Mouse (Mus musculus) lung, adult 18-20 months (tissue): ENCODE data around the gene Siglecf.

Experiments used
- DNase-seq, 2 experiments: peaks; one replicate each; pipeline ENCODE4 v3.0.0; 2022; ENCODE audit warnings: mixed read lengths in 2 of 2

Siglecf gene

DNA sequence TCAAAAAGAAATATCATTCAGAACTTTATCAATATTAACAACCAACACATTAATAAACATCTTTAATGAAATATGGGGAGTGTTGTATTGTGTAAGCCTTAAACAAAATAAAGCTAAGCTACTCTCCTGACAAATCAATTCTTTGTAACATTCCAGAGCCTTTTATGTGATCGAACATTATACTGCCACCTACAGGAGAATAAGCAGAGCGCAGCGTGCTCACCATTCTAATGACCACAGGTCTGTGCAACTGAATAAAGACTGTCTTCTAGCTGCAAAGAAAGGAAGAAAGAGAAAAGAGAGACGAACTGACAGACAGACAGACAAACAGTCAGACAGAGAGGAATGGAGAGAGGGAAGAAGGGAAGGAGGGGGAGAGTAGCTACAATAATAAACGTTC, 27.1 kb downstream of the Siglecf start:
- peak in 1 of 2 experiments; percentile 24 for DNase-seq

DNA sequence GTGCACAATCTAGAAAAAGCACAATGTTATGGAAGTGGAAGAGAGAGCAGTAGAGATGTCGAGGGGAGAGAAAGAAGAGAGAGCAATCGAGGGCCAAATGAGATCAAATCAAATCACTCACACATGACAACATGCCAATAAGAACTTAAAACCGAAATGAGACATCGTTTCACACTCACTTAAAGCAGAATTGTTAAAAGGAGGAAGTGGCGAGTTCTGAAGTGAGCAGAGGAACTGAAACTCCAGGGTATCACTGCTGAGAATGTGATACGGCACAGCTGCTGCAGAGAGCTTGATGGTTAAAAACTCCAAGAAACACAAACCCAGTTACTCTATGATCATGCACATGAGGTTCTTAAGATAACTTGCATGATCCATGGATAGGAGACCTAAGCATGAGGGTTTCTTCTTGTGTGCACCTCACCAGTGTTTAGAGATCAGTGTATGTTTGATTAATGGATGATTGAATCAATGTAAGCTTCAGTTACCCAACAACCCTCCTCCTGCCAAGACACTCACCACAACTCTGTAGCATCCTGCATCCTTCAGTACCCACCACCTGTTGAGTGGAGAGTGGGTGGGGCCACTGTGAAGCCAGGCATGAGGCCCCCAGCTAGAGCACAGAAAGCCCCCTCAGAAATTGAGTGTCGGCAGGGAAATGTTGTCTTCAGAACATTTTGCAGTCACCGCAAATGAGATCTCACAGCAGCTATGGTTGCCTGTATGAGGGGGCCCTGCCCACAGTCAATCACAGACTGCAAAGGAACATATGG, 41.4 kb downstream of the Siglecf start:
- peak in 1 of 2 experiments; percentile 13 for DNase-seq

DNA sequence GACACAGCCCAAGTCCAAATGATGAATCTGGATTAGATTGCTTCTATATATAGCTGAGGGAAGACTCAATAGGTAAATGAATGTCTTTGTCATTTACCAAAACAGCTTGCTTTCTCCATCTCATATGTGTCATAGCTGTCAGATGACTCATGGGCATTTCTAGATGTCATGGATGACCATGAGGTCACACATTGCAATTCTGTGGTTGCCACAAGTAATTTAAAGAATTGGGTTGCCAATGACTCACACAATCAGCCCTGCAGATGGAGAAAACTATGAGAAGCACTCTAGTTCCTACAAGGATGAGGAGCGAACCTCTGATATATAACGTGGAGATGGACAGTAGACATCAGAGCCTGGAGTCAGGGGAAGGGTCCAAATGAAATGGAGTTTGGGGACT, 48.4 kb downstream of the Siglecf start:
- no peak for DNase-seq

DNA sequence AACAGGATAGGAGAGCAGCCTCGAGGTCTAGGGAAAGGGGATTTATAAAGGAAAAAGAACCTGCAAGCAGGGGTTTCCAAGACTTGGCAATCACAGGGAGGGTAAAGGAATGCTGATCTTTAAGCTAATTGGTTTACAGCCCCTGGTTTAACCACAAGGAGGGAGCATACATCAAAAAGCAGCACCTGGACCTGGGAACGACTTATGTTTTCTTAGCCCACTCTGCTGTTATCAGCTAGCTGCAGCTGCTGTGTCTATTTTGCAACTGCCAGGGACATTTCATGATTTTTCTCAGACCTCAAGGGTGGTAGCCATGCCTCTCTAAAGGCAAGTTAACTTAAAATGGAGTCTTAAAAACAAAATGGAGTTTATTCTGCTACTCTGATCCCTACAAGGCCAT, 51.6 kb downstream of the Siglecf start:
- no peak for DNase-seq

DNA sequence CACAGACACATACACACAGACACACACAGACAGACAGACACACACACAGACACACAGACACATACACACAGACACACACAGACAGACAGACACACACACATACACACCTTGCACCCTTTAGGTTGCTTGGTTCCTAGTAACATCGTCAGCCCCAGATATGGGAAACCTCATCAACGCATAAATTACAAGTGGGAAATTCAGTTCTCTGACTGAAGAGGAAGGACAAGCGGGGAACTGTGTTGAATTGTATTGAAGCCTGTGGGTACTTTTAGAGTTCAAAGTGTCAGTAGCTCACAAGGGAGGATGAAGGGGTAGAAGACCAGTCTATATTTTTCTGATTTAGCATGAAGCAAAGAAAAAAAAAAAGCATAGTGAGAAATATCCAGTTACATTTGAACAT, 56.4 kb downstream of the Siglecf start:
- no peak for DNase-seq

DNA sequence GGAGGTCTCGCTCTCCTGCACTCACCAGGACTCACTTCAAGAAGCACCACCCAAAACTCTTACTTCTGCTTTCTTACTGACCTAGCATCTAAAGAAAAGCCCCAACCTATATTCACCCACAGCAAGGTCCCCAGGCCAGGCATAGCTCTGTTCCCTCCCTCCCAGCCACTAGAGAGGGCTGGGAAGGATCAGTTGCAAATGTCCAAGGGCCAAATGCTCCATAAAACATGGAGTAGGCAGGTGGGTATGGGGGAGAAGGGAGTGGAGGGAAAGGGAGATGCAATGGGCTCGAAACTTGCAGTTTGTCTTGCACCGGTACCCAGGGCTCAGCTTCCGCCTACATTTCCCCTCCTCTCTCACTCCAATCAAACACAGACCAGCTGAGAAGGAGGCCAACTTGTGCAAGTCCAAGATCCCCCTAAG, 57.0 kb downstream of the Siglecf start, which contains the start of gene Siglecg:
TSS of gene Siglecg (plus strand) at position 74 of the 423 bp plus-strand sequence.
- no peak for DNase-seq

DNA sequence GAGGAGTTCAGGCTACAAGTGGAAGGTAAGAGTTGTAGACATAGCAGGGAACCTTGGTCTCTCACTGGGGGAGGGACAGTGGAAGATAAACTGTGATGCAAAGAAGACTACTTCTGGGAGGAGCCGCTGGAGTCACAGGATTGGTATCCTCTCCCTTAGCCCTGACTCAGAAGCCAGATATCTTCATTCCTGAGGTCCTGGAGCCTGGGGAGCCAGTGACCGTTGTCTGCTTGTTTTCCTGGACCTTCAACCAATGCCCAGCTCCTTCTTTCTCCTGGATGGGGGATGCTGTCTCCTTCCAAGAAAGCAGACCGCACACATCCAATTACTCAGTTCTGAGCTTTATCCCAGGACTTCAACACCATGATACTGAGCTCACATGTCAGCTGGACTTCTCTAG, 57.9 kb downstream of the Siglecf start:
- DNase-seq = no peak
